Mouse (Mus musculus): ENCODE results near the gene Krtap24-1. TPM values are rescaled to one million over a fixed set of nuclear protein-coding genes. Genes with fewer than 3 reads are reported as not detected.

The Krtap24-1 gene
- not detected in 2 replicates for polyA plus RNA-seq (2012; ENCODE audit: insufficient read depth, insufficient read length, missing spikeins)

DNA sequence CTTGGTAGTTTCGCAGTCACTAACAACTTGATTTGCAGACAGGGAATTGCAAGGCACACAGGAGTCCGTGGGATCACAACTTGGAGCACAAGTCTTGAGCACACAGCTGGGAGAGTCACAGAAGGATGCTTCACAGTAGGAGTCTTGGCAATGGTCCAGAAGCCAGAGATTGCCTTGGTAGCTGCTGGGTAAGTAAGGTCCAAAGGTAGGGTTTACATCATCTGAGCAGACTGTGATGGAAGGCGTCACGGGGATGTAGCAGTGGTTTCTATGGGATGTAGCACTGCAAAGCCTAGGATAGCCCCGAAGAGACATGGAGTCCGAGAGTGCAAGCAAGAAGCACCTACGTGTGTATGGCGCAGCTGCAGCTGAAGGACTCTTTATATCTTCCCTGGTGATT is at the start of gene Krtap24-1:
TSS of gene Krtap24-1 (minus strand) at position 358 of the 400 bp plus-strand sequence.
- H3K4me1 ChIP-seq (ENCODE audit: control insufficient read depth, insufficient read depth, insufficient read length, low read length) = no peaks in the 10 kb centered on the region
- no peak within 1 kb of the TSS for H3K4me3 ChIP-seq (ENCODE audit: insufficient read depth, low read depth, low read length)
- no peak within 1 kb of the TSS for H3K27ac ChIP-seq (replicated peaks; ENCODE audit: low read depth, low read length)

GRCm38 (mm10) chr16:88657426-88657825 is 45.3 kb upstream of the Krtap24-1 start:
- no peaks in the 10 kb centered on the region for H3K4me1 ChIP-seq (ENCODE audit: control insufficient read depth, insufficient read depth, insufficient read length, low read length)
- no peak overlapping the region for H3K4me3 ChIP-seq (ENCODE audit: insufficient read depth, low read depth, low read length)
- H3K27ac ChIP-seq (replicated peaks; ENCODE audit: low read depth, low read length) = no peak overlapping the region

DNA sequence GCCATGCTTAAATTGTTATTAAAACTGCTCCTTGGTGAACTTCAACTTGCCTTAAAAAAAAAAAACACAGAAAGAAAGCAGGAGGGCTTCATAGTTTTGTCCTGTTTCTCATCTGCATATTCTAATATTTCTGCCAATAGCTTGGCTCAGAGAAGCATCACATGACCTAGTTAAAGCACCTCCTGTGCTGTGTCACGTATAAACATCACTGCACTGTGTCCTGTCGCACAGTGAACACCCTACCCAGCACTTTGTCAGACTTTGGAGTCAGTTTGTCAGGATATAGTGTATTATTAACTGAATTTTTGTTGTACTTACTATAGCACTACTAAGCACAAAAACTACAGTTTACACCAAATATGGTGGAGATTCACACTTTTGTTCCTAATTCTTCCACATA is 39.9 kb upstream of the Krtap24-1 start:
- H3K27ac ChIP-seq (replicated peaks; ENCODE audit: low read depth, low read length) = no peak overlapping the region
- no peaks in the 10 kb centered on the region for H3K4me1 ChIP-seq (ENCODE audit: control insufficient read depth, insufficient read depth, insufficient read length, low read length)
- H3K4me3 ChIP-seq (ENCODE audit: insufficient read depth, low read depth, low read length) = no peak overlapping the region

- no peak overlapping the region for H3K4me3 ChIP-seq (ENCODE audit: insufficient read depth, low read depth, low read length)
- no peak overlapping the region for H3K27ac ChIP-seq (replicated peaks; ENCODE audit: low read depth, low read length)
- no peaks in the 10 kb centered on the region for H3K4me1 ChIP-seq (ENCODE audit: control insufficient read depth, insufficient read depth, insufficient read length, low read length)
Observed at GRCm38 (mm10) chr16:88651082-88651481, 39.0 kb upstream of the Krtap24-1 start.

GRCm38 (mm10) chr16:88647358-88647846 is 35.3 kb upstream of the Krtap24-1 start, which contains the start of gene Krtap26-1:
Krtap26-1 (minus strand) TSS chr16:88647796.
- Histone ChIP-seq H3K27ac (replicated peaks; ENCODE audit: low read depth, low read length) (no peak within 1 kb of the TSS), H3K4me1 (ENCODE audit: control insufficient read depth, insufficient read depth, insufficient read length, low read length) (no peaks in the 10 kb centered on the region), H3K4me3 (ENCODE audit: insufficient read depth, low read depth, low read length) (no peak within 1 kb of the TSS)

DNA sequence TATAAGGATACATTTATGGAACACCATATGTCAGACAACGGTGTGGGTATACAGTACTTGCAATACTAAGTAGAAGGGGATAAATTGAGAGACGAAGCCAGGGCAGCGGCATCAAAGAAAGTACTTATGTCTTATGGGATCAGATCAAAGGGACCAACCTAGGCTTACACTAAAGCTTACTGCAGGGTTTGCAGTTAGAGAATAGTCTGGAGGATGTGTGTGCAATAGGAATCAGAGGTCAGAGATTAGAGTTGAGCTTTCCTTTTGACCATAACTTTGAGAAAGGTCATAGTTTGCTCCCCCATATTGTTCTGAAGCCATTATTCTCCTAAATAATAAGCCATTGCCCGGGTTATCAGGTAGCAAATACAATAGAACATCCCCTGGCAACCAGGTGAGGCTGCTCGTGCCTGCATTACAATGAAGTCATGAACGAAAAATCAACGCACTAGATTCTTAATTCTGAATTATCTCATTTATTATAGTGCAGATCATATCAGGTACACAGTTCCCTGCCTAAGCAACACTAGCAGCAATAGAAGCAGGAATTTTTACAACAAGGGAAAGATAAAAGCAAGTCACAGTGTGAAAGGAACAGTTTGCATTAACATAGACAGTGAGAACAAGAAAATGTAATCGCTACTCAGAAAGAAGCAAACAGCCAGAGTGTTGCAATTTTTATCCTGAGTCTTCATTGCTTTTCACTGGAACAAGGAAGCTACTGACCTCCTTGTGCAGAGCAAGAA is 34.5 kb upstream of the Krtap24-1 start:
- H3K4me1 ChIP-seq (ENCODE audit: control insufficient read depth, insufficient read depth, insufficient read length, low read length) = no peaks in the 10 kb centered on the region
- no peak overlapping the region for H3K27ac ChIP-seq (replicated peaks; ENCODE audit: low read depth, low read length)
- H3K4me3 ChIP-seq (ENCODE audit: insufficient read depth, low read depth, low read length) = no peak overlapping the region

GRCm38 (mm10) chr16:88640053-88640452 is 28.0 kb upstream of the Krtap24-1 start:
- Histone ChIP-seq H3K4me3 (ENCODE audit: insufficient read depth, low read depth, low read length) (no peak overlapping the region), H3K4me1 (ENCODE audit: control insufficient read depth, insufficient read depth, insufficient read length, low read length) (no peaks in the 10 kb centered on the region), H3K27ac (replicated peaks; ENCODE audit: low read depth, low read length) (no peak overlapping the region)

DNA sequence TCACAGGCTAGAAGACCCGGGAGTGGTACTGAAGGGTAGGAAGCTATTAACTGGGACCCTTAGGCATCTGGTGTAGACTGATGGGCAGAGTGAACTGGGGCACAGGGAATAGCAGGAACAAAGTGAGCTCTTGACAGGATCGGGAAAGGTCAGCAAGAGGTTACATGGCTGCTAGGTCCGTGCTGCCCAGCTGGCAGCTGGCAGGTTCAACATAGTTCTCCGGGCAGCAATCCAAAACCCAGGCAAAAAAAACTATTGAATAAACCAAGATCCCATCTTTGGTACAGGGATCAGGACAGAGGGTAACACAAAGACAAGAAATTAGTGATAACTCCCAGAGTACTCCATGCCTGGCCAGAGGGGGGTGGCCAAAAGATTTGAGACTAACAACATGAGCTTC is 23.1 kb upstream of the Krtap24-1 start:
- no peaks in the 10 kb centered on the region for H3K4me1 ChIP-seq (ENCODE audit: control insufficient read depth, insufficient read depth, insufficient read length, low read length)
- H3K27ac ChIP-seq (replicated peaks; ENCODE audit: low read depth, low read length) = no peak overlapping the region
- no peak overlapping the region for H3K4me3 ChIP-seq (ENCODE audit: insufficient read depth, low read depth, low read length)

DNA sequence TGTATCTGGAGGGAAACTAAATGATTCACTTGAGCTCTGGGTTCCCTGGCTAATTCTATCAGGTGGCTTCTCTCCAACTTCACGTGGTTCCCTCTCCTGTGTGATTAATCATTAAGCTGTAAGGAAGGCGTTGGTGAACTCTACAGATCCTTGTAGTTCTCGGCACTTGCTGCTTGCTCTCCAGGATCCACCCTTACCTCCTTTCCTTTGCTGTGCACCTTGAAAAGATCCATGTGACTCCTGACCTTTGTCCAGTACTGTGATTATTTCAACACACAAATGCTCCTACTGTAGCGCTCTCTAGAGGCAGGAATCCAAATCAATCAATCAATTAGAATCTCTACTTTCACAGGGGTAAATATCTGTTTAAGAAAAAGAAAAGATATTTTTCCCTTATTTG is 19.4 kb upstream of the Krtap24-1 start:
- H3K4me3 ChIP-seq (ENCODE audit: insufficient read depth, low read depth, low read length) = no peak overlapping the region
- H3K27ac ChIP-seq (replicated peaks; ENCODE audit: low read depth, low read length) = no peak overlapping the region
- H3K4me1 ChIP-seq (ENCODE audit: control insufficient read depth, insufficient read depth, insufficient read length, low read length) = no peaks in the 10 kb centered on the region

DNA sequence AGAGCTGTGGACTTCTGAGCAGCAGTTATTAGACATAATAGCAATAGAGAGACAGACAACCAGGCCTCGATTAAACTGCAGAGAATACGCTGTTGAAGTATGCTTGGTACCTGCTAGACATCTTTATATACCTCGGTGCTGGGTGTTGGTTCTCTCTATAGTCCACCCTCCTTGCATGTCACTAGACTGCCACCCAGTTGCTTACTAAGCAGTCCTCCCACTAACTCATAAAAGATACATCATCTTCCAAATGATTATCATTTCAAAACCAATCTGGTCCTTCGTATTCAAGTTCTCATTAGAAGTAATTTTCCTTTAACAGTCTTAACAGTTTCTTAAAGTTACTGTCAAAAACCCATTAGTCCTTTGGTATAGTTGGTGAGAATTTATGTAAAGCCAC is 15.5 kb upstream of the Krtap24-1 start, which contains the start of gene 2310079G19Rik:
TSS of gene 2310079G19Rik (minus strand) at position 101 of the 400 bp plus-strand sequence.
- H3K27ac ChIP-seq (replicated peaks; ENCODE audit: low read depth, low read length) = no peak within 1 kb of the TSS
- H3K4me1 ChIP-seq (ENCODE audit: control insufficient read depth, insufficient read depth, insufficient read length, low read length) = no peaks in the 10 kb centered on the region
- no peak within 1 kb of the TSS for H3K4me3 ChIP-seq (ENCODE audit: insufficient read depth, low read depth, low read length)

DNA sequence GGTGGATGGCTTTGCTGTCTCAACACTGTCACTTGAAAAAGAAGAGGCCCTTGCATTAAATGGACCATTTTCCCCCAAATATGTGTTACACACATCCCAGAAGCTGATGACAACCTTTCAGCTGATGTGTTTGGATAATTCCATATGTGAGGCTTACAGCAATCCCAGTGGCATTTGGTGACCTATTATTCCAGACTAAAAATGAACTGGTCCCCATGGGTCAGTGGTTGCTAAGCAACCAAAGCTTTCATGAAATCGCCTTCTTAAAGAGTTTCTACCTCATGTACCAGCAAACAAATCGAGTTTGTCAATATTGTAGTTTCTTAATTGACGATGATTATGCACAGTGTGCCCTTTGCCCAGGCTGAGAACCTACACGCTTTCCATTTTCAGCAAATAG is 633 bp upstream of the Krtap24-1 start:
- H3K4me3 ChIP-seq (ENCODE audit: insufficient read depth, low read depth, low read length) = no peak overlapping the region
- no peaks in the 10 kb centered on the region for H3K4me1 ChIP-seq (ENCODE audit: control insufficient read depth, insufficient read depth, insufficient read length, low read length)
- no peak overlapping the region for H3K27ac ChIP-seq (replicated peaks; ENCODE audit: low read depth, low read length)

GRCm38 (mm10) chr16:88604570-88604969 is 7.5 kb downstream of the Krtap24-1 start:
- Histone ChIP-seq H3K27ac (replicated peaks; ENCODE audit: low read depth, low read length) (no peak overlapping the region), H3K4me3 (ENCODE audit: insufficient read depth, low read depth, low read length) (no peak overlapping the region), H3K4me1 (ENCODE audit: control insufficient read depth, insufficient read depth, insufficient read length, low read length) (no peaks in the 10 kb centered on the region)

- Histone ChIP-seq H3K27ac (replicated peaks; ENCODE audit: low read depth, low read length) (no peak overlapping the region), H3K4me3 (ENCODE audit: insufficient read depth, low read depth, low read length) (no peak overlapping the region)
Observed at GRCm38 (mm10) chr16:88602464-88602863, 9.6 kb downstream of the Krtap24-1 start.

DNA sequence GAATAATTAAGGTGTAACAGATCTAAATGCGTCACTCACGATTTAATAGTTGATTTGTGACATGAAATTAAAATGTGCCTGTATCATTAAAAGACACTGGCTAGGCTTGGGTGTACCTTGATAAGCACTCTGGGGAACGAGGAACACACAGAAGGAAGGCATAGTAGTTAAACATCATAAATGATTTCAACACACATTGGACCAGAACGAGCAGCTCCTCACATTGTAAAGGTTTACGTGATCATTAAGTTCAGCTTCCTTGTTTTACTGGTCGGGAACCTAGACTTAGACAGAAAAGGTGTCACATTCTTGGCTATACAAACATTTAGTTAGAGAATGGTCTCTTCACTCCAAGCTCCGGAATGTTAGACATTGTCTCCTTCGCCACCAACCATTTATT is 11.8 kb downstream of the Krtap24-1 start:
- H3K4me1 ChIP-seq (ENCODE audit: control insufficient read depth, insufficient read depth, insufficient read length, low read length) = no peaks in the 10 kb centered on the region
- no peak overlapping the region for H3K4me3 ChIP-seq (ENCODE audit: insufficient read depth, low read depth, low read length)
- no peak overlapping the region for H3K27ac ChIP-seq (replicated peaks; ENCODE audit: low read depth, low read length)

More at GRCm38 (mm10) chr16:88602464-88602863, 9.6 kb downstream of the Krtap24-1 start:
- no peaks in the 10 kb centered on the region for H3K4me1 ChIP-seq (ENCODE audit: control insufficient read depth, insufficient read depth, insufficient read length, low read length)

DNA sequence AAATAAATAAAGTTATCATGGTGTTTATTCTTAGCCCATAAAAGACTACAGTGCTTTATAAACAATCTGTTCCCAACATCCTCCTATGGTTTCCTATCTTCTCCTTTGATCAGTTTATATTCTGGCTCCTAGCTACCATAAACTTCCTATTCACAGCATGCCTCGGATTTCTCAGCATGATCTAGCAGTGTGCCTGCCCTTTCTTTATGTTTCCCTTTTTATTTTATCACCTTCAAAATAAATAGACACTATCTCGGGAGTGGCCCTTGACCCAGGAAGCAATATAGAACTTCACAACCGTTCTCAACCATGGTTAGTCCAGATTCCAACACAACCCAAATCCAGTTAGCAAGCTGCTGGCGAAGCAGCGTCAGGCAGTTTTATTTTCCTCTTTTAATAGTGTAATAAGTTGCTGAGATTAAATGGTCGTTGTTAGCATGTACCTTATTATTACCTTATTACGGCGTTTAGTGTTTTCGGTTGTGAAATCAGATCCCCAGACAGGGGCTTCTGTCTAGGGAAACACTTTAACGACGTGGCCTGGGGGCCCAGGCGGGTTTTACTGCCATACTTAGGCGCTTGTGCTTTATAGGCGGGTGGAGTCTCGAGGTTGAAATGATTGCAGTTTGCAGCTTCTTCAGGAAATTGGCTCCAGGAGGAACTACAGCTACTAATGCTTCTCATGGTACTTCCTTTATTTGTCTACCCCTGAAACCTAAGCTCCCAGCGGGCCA is 12.4 kb downstream of the Krtap24-1 start:
- Histone ChIP-seq H3K4me3 (ENCODE audit: insufficient read depth, low read depth, low read length) (no peak overlapping the region), H3K4me1 (ENCODE audit: control insufficient read depth, insufficient read depth, insufficient read length, low read length) (no peaks in the 10 kb centered on the region), H3K27ac (replicated peaks; ENCODE audit: low read depth, low read length) (no peak overlapping the region)
